Mouse (Mus musculus) heart, postnatal 14 days (tissue): ENCODE measurements around the gene Phf23. TPM values are rescaled to one million over a fixed set of nuclear protein-coding genes. Genes with fewer than 3 reads are reported as not detected.
"Not testable (repeated sequence)": the region's sequence is repeated elsewhere in the genome, so short reads cannot be mapped to it uniquely, and the experiment has no call there.

ENCODE experiments used
- DNase-seq, 2 experiments: peaks; one replicate each; pipeline ENCODE4 v3.0.0; 2021 to 2022
- intact Hi-C: fragments of 180-260 bp; cut with DNase I; formaldehyde crosslinking; loops from one replicate; pipeline ENCODE4 v1.15.1; 2025
- total RNA-seq, 2 experiments: library from RNA; stranded (reverse); gene quantifications; 2 replicates each; pipeline ENCODE4 v1.2.3; 2021

The Phf23 gene
- total RNA-seq, 2 experiments from 2014 or later = 27.4 to 31.5 TPM

DNA sequence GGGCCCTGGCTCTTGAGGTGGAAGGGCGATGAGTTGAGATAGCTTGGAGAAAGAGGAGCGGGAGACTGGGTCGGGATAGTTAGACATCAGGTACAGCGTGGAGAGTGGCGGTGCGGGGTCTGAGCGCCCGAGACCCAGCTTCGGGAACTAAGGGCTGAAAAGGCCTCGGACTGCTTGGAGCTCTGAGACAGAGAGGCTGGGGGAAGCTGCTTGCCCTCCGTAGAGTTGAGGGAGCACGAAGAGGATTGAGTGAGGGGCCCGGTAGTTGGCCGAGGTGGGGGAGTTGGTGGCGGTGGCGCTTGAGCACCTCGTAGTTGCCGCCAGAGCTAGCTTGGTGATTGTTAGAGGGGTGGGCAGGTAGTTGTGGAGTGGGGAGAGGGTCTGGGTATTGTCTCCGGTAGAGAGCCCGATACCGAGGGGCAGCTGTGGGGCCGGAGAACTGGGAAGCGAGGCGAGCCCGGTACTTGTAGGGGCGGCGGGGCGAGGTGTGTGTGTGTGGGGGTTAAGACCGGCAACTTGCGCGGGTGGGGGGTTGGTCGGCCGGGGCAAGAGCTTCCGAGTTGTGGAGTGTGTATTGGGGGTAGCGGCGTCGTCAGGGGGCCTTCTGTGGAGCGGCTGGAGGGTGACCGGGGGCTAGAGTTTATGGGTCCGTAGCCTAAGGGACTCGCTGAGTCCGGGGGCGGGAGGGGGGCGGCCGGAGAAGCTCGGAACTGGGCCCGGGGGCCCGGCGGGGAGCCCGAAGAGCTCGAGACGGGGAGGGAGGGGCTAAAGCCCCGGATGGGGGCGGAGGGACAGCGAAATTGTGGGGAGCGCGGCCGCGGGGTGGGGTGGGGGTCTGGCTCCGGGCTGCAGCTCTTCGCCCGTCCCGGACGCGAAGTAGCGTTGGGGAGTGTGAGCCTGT, 834 bp downstream of the Phf23 start:
- intact Hi-C loops = loop anchor here (10.0 kb wide), 1 partner anchor 658 kb away; the partner anchor contains the start of genes Eno3 and Pfn1
- peak; percentile 74 to 76 for DNase-seq

DNA sequence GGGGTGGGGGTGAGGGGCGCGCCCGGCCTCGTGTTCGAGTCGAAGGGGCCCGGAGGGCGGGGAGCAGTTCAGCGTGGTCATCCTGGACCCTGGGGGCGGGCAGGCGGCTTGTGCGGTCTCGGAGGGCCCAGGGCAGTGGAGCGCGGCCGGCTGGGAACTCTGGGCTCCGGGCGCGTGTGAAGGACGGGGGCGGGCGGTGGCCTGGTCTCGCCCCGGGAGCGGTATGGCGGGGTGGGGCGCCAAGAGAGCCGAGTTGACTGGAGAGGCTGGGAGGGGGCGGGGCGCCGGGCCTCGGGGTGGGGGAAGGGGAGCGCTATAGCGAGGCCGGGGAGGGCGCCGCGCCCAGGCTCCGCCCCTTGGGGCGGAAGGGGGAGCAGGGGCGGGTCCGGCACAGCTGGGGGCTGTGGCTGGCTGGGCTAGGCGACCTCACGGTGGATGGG, 1.5 kb downstream of the Phf23 start:
- intact Hi-C loops = loop anchor here (10.0 kb wide), 1 partner anchor 658 kb away; the partner anchor contains the start of genes Eno3 and Pfn1
- DNase-seq = peak; percentile 93 to 95

DNA sequence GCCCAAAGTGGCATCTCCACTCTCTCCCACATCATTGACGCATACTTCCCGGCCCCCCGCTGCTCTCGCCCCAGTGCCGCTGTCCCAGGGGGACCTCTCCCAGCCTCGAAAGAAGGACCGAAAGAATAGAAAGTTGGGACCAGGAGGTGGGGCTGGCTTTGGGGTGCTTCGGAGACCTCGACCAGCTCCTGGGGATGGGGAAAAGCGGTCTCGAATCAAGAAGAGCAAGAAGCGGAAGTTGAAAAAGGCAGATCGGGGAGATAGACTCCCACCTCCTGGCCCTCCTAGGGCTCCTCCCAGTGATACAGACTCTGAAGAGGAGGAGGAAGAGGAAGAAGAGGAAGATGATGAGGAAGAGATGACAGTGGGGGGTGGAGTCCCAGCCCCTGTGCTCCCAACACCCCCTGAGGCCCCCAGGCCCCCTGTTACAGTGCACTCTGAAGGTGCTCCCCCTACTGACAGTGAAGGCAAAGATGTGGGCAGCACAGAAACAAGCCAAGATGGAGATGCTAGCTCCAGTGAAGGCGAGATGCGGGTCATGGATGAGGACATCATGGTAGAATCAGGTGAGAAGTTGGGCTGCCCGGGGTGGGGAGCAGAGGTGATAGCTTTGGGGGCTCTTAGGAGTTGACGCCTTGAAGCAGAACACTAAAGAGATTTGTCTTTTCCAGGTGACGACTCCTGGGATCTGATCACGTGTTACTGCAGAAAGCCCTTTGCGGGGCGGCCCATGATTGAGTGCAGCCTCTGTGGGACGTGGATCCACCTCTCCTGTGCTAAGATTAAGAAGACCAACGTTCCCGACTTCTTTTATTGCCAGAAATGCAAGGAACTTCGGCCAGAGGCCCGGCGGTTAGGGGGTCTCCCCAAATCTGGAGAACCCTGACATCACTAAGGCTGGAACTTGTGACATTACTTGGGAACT, 3.3 kb downstream of the Phf23 start:
- no peak for DNase-seq
- intact Hi-C loops = loop anchor here (10.0 kb wide), 1 partner anchor 656 kb away; the partner anchor contains the start of genes Eno3 and Pfn1

DNA sequence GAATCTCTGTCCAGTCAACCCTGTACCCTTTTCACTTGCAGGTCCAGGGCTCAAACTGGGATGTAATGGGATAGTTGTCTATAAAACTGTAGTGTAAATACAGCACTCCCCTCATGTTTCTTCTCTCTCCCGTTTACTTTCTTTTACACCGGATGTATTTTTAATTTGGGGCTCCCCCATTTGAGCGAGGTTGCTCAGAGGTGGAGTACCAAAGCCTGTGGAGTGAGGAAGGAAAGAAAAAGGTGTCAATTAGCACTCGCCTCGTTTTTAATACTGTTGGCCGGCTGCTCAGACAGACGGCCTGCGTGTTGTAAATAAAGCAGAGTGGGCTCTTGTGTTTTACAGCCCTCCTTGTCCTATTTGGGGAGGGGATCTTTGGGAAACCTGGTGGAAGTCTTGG, 4.1 kb downstream of the Phf23 start:
- intact Hi-C loops = loop anchor here (10.0 kb wide), 1 partner anchor 655 kb away; the partner anchor contains the start of genes Eno3 and Pfn1
- DNase-seq = no peak

DNA sequence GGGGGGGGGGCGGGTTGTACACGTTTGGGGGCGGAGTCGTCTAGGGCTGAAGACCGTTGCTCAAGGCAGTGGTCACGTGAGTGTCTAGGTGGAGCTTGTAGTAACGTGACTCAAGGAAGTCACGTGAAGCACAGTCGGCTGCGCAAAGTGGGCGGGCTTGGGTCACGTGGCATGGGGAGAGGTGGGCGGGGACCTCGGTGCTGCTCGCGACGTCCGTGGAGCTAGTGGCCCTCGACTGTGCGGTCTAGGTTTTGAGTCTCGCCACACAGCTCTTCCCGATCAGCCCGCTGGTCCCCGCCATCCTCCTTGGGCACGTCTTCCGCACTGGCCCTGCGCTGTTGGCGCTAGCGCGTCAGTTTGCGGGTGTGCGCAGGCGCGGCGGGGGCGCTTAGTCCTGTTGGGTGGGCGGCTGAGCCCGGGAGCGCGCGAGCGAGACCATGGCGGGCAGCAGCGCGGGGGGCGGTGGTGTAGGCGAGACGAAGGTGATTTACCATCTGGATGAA, 4.9 kb downstream of the Phf23 start, which contains the start of gene Dvl2:
Gene Dvl2, plus strand, starts transcription at position 200 of the 503 bp plus-strand sequence.
- peak; percentile 86 to 90 for DNase-seq
- intact Hi-C loops = no loop called here

DNA sequence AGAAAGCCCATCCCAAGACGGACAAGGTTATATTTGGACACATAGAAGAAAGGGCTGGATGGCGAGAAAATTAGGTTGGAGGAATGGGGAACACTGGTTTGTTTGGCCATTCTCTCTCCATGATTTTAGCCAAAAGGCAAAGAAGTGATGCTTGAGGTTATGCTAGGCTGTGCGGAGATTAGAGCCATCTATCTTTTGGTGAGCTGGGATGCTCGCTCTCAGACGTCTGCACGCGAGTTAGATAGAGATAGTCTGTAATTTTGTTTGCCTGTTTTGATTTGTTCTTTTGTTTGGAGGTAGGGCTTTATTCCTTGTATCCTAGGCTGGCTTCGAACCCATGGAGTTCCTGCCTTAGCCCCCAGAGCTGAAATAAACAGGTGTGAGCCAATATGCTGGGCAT, 5.6 kb downstream of the Phf23 start:
- intact Hi-C loops = no loop called here
- DNase-seq = no peak

DNA sequence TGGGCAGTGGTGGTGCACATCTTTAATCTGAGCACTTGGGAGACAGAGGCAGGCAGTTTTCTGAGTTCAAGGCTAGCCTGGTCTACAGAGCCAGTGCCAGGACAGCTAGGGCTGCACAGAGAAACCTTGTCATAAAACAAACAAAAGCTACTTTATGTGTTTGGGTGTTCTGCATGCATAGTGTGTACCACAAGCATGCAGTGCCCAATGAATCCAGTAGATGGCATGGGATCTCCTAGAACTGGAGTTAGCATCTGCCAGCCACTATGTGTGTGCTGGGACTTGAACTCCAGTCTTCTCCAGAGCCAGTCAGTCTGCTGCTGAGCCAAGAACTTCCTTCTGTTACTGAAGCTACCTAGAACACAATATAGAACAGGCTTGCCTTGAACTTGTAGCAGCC, 6.3 kb downstream of the Phf23 start:
- intact Hi-C loops = loop anchor here (2.0 kb wide), 1 partner anchor 51 kb away; no protein-coding TSS in a partner anchor
- peak in 1 of 2 experiments; percentile 56 for DNase-seq

DNA sequence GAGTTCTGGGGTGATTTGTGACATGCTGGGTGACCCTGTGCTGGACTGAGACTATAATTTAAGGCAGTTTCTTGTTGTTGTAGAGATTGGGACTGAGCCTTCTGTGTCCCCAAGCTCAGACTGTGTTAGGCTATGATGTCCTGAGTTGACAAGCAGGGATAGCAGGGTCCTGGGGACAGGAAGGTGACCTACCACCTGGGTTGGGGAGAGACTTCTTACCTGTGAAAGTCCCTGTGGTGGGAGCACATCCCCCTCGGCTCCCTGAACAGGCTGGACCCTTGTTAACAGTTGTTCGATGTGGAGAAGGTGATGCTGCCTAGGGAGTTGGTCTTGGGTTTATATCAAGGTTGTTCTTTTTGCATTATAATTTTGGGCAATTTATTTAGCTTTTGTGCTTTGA, 6.9 kb downstream of the Phf23 start:
- intact Hi-C loops = loop anchor here (2.0 kb wide), 1 partner anchor 50 kb away; no protein-coding TSS in a partner anchor
- no peak for DNase-seq

DNA sequence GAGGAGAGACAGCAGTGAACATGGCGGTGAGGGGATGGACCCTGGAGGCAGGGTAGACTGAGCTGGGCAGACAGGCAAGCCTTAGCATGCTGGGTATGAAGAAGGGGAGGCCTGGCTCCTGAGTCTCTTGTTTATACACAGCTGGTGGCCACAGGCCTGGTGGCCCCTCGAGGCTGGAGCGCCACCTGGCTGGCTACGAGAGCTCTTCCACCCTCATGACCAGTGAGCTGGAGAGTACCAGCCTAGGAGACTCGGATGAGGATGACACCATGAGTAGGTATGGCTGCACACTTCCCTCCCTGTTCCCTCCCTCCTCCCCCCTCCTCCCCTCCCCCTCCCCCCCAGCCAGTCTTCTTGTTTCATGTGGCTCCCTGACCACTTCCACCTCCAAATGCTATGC, 9.9 kb downstream of the Phf23 start:
- intact Hi-C loops = loop anchor here (2.0 kb wide), 1 partner anchor 71 kb away; the partner anchor contains the start of gene Ybx2
- DNase-seq = no peak

DNA sequence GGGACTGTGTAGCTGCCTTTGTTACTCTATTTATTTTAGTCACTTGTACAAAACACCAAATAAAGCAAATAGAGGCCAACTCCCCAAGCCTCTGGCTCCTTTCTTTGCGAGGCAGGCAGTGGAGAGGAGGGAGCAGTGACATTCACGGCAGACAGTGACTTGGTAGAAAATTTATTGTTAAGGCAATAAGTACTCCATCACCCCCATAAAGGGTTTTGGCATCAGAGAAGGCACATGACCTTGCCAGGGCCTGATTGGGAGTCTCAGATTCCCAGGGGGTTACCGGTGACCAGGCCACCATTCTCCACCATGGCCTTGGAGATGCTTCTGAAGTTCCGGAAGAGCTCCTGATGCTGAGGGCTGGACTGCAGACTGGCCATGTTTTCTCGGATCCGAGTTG, 14.5 kb downstream of the Phf23 start:
- no peak for DNase-seq
- intact Hi-C loops = no loop called here

DNA sequence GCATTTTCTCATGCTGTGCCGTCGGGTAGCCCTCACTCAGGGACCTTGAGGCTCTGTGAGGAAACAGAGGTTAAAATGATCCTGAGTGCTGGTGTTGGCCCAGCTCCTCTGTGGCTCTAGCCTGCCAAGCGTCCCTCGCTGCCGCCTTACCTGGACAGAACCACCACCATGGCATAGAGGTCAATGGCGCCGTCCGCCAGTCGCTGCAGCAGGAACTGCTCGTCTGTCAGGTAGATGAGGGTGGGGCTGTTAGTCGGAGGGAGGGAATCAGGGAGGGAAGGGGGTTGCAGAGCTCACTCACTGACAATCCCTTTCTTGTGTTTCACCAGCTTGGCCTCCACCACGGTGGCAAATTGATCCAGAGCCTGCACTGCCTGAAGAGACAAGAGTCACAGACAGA, 15.0 kb downstream of the Phf23 start:
- no peak for DNase-seq
- intact Hi-C loops = no loop called here

DNA sequence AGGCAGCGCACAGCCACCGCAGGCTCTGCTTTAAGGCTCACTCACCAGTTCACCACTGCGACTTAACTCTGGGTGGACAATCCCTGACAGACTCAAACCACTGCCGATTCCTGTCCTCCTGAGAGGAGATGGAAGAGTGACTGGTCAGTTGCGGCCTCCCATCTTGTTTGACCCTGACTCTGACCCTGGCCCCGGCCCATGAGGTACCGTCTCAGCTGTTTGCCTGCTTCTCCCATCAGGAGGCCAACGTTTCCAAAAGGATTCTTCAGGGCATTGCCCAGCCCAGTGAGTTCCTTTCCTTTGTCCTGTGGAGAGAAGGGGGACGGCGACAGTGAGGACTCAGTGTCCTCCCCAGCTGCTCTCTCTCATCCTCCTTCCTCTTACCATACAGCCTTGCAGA, 15.4 kb downstream of the Phf23 start:
- intact Hi-C loops = no loop called here

DNA sequence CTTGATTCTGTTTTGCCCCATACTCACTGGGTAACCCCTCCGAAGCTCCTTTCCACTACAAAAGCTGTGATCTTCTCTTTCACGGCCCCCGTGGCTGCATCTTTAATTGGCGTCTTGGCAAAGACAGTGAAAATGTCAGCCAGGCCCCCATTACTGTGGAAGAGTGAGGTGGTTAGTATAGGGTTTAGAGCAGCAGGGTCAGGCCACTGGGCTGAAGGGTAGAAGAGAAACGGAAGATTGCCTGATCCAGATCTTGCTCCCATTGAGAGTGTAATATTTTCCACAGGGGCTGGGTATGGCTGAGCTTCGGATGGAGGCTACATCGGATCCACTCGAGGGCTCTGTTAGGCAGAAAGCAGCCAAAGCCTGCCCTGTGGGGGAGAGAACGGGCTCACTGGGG, 17.4 kb downstream of the Phf23 start:
- DNase-seq = no peak
- intact Hi-C loops = no loop called here

More for the DNA sequence above, 15.4 kb downstream of the Phf23 start:
- DNase-seq = no peak

DNA sequence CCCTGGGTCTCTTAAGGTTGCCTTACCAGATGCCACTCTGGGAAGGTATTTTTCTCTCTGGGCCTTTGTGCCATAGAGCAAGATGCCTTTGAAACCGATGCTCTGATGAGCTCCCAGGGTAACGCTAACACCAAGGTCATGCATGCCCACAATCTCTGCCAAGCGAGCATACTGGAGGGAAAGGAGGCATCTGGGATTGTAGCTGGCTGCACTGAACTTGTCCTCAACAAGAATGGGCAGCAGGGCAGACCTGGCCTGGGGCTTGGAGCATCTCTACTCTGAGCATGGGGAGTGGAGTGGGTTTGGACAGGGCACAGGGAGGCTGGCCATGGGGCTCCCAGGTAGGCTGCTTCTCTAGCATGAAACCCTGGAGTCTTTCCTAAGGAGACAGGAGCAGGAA, 17.8 kb downstream of the Phf23 start:
- no peak for DNase-seq
- intact Hi-C loops = no loop called here

DNA sequence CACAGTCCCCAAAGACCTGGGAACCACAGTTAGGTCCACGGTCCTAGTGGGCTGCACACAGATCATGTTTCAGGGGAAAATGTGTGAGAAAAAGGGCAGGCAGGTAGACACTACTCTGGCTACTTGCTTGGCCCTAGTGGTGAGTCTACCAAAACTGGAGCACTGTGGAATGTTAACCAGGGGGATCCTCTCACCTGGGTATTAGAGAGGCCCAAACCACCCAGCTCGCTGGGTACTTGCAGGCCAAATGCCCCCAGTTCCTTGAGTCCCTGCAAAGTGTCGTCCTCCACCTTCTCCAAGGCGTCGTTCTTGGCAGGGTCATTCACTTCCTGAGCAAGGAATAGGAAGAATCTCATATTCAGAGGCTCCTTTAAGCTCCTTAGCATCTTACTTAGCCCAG, 18.5 kb downstream of the Phf23 start:
- intact Hi-C loops = no loop called here
- DNase-seq = no peak

DNA sequence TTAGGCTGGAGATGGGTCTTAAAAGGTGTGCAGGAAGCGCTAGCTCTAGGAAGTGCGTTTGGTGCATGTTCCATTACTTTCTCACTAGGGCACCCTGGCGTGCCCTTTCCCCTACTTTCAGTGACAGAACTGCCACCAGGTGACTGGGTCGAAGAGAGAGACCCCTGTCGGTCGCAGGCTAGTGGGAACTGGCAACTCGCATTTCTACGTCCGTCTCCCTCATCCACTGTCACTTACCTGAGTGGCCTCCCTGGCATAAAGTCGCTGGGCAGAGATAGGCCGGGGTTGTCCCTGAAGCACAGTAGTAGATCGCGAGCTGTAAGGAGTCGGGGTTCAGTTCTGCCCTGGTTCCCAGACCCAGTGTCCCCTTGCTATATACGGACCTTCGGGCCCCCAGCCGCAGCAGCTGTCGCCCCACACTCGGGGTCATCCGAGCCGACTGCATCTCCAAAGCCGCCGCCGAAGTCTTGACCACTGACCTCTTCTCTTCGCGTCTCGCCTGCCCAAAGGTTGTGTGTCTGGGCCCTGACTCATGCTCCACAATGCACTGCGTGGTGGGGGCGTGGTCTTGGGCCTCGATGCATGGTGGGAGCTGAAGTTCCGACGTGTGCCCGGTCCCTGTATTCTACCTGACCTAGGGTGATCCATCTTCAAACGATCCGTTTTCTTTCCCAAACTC, 19.4 kb downstream of the Phf23 start, which contains the start of gene Acadvl:
Gene Acadvl, minus strand, starts transcription at position 532 of the 679 bp plus-strand sequence.
- intact Hi-C loops = no loop called here
- DNase-seq = peak; percentile 86 to 88

DNA sequence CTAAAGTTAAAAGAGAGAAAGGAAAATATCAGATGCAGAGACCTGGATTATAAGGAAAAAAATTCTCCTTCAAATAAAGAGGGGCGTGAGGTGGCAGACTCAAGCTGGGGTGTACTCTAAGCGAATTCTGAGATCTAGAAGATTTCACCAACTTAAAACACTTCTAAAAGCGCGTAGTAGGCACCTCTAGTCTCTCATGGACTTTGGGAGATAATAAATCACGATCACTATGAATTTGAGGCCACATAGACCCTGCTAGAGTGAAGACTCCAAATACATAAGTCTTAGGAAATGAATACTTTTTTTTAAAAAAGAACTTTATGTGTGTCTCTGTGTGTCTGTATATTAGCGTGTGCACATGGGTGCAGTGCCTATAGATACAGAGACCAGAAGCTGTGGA, 20.1 kb downstream of the Phf23 start:
- DNase-seq = no peak
- intact Hi-C loops = no loop called here

DNA sequence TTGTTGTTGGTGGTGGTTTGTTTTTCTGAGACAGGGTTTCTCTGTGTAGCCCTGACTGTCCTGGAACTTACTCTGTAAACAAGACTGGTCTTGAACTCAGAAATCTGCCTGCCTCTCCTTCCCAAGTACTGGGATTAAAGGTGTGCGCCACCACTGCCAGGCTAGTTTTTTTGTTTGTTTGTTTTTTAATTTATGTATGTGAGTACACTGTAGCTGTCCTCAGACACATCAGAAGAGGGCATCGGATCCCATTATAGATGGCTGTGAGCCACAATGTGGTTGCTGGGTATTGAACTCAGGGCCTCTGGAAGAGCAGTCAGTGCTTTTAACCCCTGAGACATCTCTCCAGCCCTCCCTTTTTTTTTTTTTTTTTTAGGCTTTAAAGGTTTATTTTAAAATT, 20.6 kb downstream of the Phf23 start:
- DNase-seq, intact Hi-C loops: not testable (repeated sequence)

DNA sequence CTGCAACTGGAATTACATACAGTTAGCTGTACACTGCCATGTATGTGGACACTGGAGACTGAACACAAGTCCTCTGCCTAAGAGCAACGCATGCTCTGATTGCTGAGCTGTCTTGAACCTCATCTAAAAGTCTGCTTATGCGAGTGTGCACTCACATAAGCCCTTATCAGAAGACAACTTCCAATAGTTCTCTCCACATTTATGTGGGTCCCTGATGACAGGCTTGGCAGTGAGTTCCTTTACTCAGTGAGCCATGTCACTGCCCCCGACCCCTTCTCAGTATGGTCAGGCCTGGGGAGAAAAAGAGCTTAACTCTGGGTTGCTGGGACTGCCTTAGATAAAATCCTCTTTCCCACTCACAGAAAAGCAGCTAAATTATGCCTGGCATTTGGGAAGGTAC, 21.1 kb downstream of the Phf23 start, which contains the start of gene Dlg4:
Gene Dlg4, plus strand, starts transcription at position 274 of the 400 bp plus-strand sequence.
- intact Hi-C loops = no loop called here
- DNase-seq = no peak
